Mouse (Mus musculus): ENCODE data around the gene Bco1. TPM values are rescaled to one million over a fixed set of nuclear protein-coding genes. Genes with fewer than 3 reads are reported as not detected.

Bco1 gene
- polyA plus RNA-seq, 1 experiment, result 0.07 TPM

GRCm38 (mm10) chr8:117060306-117060705 lies 35.3 kb upstream of the Bco1 start:
- no peak overlapping the region for H3K4me3 ChIP-seq (replicated peaks; ENCODE audit: insufficient read depth, low read depth, low read length)
- H3K4me1 ChIP-seq (ENCODE audit: control insufficient read depth, insufficient read depth, low read length), result no peaks in the 10 kb centered on the region
- H3K27ac ChIP-seq (ENCODE audit: insufficient read depth, low read length), result no peak overlapping the region
- 71% methylated on average over 13 of the region's 13 CpGs for WGBS
- H3K27me3 ChIP-seq (ENCODE audit: control insufficient read depth, insufficient read depth, low read length), result no peaks in the 10 kb centered on the region
- TF ChIP-seq CTCF (IDR thresholded peaks at IDR 0.05; ENCODE audit: borderline replicate concordance, insufficient read depth, low read depth, low read length), result no peak
- TF ChIP-seq POLR2A (IDR thresholded peaks at IDR 0.05; ENCODE audit: borderline replicate concordance, insufficient read depth, low read length), result no peak
- DNase-seq, result no peak

GRCm38 (mm10) chr8:117061180-117061880 lies 34.3 kb upstream of the Bco1 start:
- no peaks in the 10 kb centered on the region for H3K27me3 ChIP-seq (ENCODE audit: control insufficient read depth, insufficient read depth, low read length)
- H3K27ac ChIP-seq (ENCODE audit: insufficient read depth, low read length), result no peak overlapping the region
- WGBS, result 48% methylated on average over 13 of the region's 13 CpGs
- H3K4me1 ChIP-seq (ENCODE audit: control insufficient read depth, insufficient read depth, low read length), result no peaks in the 10 kb centered on the region
- no peak for DNase-seq
- no peak overlapping the region for H3K4me3 ChIP-seq (replicated peaks; ENCODE audit: insufficient read depth, low read depth, low read length)
- no peak for TF ChIP-seq POLR2A (IDR thresholded peaks at IDR 0.05; ENCODE audit: borderline replicate concordance, insufficient read depth, low read length)
- TF ChIP-seq CTCF (IDR thresholded peaks at IDR 0.05; ENCODE audit: borderline replicate concordance, insufficient read depth, low read depth, low read length), result no peak

GRCm38 (mm10) chr8:117066955-117067354 lies 28.7 kb upstream of the Bco1 start:
- no peak overlapping the region for H3K27ac ChIP-seq (ENCODE audit: insufficient read depth, low read length)
- no peak overlapping the region for H3K4me3 ChIP-seq (replicated peaks; ENCODE audit: insufficient read depth, low read depth, low read length)
- no peaks in the 10 kb centered on the region for H3K4me1 ChIP-seq (ENCODE audit: control insufficient read depth, insufficient read depth, low read length)
- DNase-seq, result no peak
- 89% methylated on average over 7 of the region's 7 CpGs for WGBS
- no peaks in the 10 kb centered on the region for H3K27me3 ChIP-seq (ENCODE audit: control insufficient read depth, insufficient read depth, low read length)
- no peak for TF ChIP-seq POLR2A (IDR thresholded peaks at IDR 0.05; ENCODE audit: borderline replicate concordance, insufficient read depth, low read length)
- no peak for TF ChIP-seq CTCF (IDR thresholded peaks at IDR 0.05; ENCODE audit: borderline replicate concordance, insufficient read depth, low read depth, low read length)

GRCm38 (mm10) chr8:117067396-117067795 lies 28.3 kb upstream of the Bco1 start:
- TF ChIP-seq POLR2A (IDR thresholded peaks at IDR 0.05; ENCODE audit: borderline replicate concordance, insufficient read depth, low read length), result no peak
- no peak for TF ChIP-seq CTCF (IDR thresholded peaks at IDR 0.05; ENCODE audit: borderline replicate concordance, insufficient read depth, low read depth, low read length)
- Histone ChIP-seq H3K4me3 (replicated peaks; ENCODE audit: insufficient read depth, low read depth, low read length) (no peak overlapping the region), H3K27ac (ENCODE audit: insufficient read depth, low read length) (no peak overlapping the region), H3K4me1 (ENCODE audit: control insufficient read depth, insufficient read depth, low read length) (no peaks in the 10 kb centered on the region), H3K27me3 (ENCODE audit: control insufficient read depth, insufficient read depth, low read length) (no peaks in the 10 kb centered on the region)
- 83% methylated on average over 11 of the region's 11 CpGs for WGBS
- DNase-seq, result no peak

GRCm38 (mm10) chr8:117068294-117068693 lies 27.4 kb upstream of the Bco1 start:
- WGBS, result 64% methylated on average over 13 of the region's 13 CpGs
- no peaks in the 10 kb centered on the region for H3K4me1 ChIP-seq (ENCODE audit: control insufficient read depth, insufficient read depth, low read length)

GRCm38 (mm10) chr8:117069708-117070107 lies 25.9 kb upstream of the Bco1 start:
- no peaks in the 10 kb centered on the region for H3K27me3 ChIP-seq (ENCODE audit: control insufficient read depth, insufficient read depth, low read length)
- TF ChIP-seq CTCF (IDR thresholded peaks at IDR 0.05; ENCODE audit: borderline replicate concordance, insufficient read depth, low read depth, low read length) (no peak), POLR2A (IDR thresholded peaks at IDR 0.05; ENCODE audit: borderline replicate concordance, insufficient read depth, low read length) (no peak)
- WGBS, result 67% methylated on average over 1 of the region's 1 CpGs
- DNase-seq, result no peak
- H3K4me3 ChIP-seq (replicated peaks; ENCODE audit: insufficient read depth, low read depth, low read length), result no peak overlapping the region
- H3K27ac ChIP-seq (ENCODE audit: insufficient read depth, low read length), result no peak overlapping the region
- H3K4me1 ChIP-seq (ENCODE audit: control insufficient read depth, insufficient read depth, low read length), result no peaks in the 10 kb centered on the region

More at GRCm38 (mm10) chr8:117068294-117068693, 27.4 kb upstream of the Bco1 start:
- DNase-seq, result no peak
- H3K27me3 ChIP-seq (ENCODE audit: control insufficient read depth, insufficient read depth, low read length), result no peaks in the 10 kb centered on the region
- no peak overlapping the region for H3K4me3 ChIP-seq (replicated peaks; ENCODE audit: insufficient read depth, low read depth, low read length)
- H3K27ac ChIP-seq (ENCODE audit: insufficient read depth, low read length), result no peak overlapping the region
- no peak for TF ChIP-seq POLR2A (IDR thresholded peaks at IDR 0.05; ENCODE audit: borderline replicate concordance, insufficient read depth, low read length)
- no peak for TF ChIP-seq CTCF (IDR thresholded peaks at IDR 0.05; ENCODE audit: borderline replicate concordance, insufficient read depth, low read depth, low read length)

- H3K4me3 ChIP-seq (replicated peaks; ENCODE audit: insufficient read depth, low read depth, low read length), result no peak overlapping the region
- DNase-seq, result no peak
- TF ChIP-seq POLR2A (IDR thresholded peaks at IDR 0.05; ENCODE audit: borderline replicate concordance, insufficient read depth, low read length), result no peak
- no peak for TF ChIP-seq CTCF (IDR thresholded peaks at IDR 0.05; ENCODE audit: borderline replicate concordance, insufficient read depth, low read depth, low read length)
- WGBS, result 69% methylated on average over 10 of the region's 10 CpGs
- no peaks in the 10 kb centered on the region for H3K27me3 ChIP-seq (ENCODE audit: control insufficient read depth, insufficient read depth, low read length)
- H3K27ac ChIP-seq (ENCODE audit: insufficient read depth, low read length), result no peak overlapping the region
- H3K4me1 ChIP-seq (ENCODE audit: control insufficient read depth, insufficient read depth, low read length), result no peaks in the 10 kb centered on the region
Observed at GRCm38 (mm10) chr8:117074350-117075182, 21.1 kb upstream of the Bco1 start.
